Mouse (Mus musculus) bone marrow macrophage, adult 2 months (primary cell): ENCODE data around the gene Myg1.

Source experiments
- CTCF ChIP-seq: IDR thresholded peaks from 2 replicates; pipeline ENCODE4 v1.5.1; 2012; ENCODE audit warnings: low read depth, mild to moderate bottlenecking, low read length, moderate library complexity
- POLR2A ChIP-seq: IDR thresholded peaks from 2 replicates; pipeline ENCODE4 v1.6.1; 2012; ENCODE audit warnings: mild to moderate bottlenecking, low read depth, low read length, borderline replicate concordance

DNA sequence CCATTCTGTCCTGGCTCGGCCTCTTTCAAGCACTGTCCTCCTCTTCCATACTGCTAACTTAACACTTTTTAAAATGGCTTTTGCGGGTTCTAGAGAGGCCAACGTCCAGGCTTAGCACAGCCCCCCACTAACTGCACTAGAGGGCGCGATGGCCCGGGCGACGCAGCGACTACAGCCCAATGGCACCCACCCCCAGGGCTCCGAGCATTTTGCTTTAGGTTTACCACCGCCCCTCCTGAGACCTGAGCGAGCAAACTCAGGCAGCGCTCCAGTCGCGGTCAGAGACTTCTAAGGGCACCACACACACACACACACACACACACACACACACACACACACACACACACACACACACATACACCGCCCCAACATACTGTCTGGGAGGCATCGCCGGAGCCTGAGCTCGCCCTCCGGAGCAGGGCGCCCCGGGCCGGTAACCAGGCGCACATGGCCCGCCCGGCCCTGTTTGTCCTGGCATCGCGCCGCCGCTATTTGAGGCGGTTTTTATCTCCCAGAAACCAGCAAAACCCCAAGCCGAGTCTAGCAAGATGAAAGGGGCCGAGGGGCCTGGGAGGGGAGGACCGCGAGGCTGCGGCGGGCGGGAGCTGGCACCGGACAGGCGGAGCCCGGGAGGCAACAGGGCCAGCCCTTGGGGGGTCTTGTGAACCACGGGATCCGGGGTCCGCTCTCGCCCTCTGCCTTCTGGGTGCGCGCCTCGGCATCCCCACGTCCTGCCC lies 23.8 kb downstream of the Myg1 start:
- no peak for TF ChIP-seq CTCF
- TF ChIP-seq POLR2A = no peak
